Mouse (Mus musculus) forebrain, embryonic 11.5 days (tissue): ENCODE measurements around the gene Tbc1d14. TPM values are rescaled to one million over a fixed set of nuclear protein-coding genes. Genes with fewer than 3 reads are reported as not detected.

ENCODE experiments used
- ATAC-seq: fragments of 200-750 bp; cut with Nextera tagmentation; replicated peaks from 2 replicates; pipeline ENCODE4 v1.8.0; 2017; ENCODE audit warnings: moderate TSS enrichment; ENCODE audit not compliant: low FRiP score
- DNase-seq: peaks from one replicate; pipeline ENCODE4 v3.0.0-alpha.2; 2017; ENCODE audit warnings: low spot score
- H3K27ac ChIP-seq: fragments of 300-500 bp; sonication (generic); 2 replicates; pipeline ENCODE4 v1.5.1; 2014; ENCODE audit warnings: low read depth, low read length
- H3K27me3 ChIP-seq: fragments of 300-500 bp; sonication (generic); 2 replicates; pipeline ENCODE4 v1.6.1; 2014; ENCODE audit warnings: mild to moderate bottlenecking, low read length, mixed read lengths; ENCODE audit not compliant: control insufficient read depth, insufficient read depth
- H3K36me3 ChIP-seq: fragments of 300-500 bp; sonication (generic); 2 replicates; pipeline ENCODE4 v1.6.1; 2014; ENCODE audit warnings: mild to moderate bottlenecking, low read length, moderate library complexity, mixed read lengths; ENCODE audit not compliant: control insufficient read depth, insufficient read depth
- H3K4me1 ChIP-seq: fragments of 300-500 bp; sonication (generic); replicated peaks from 2 replicates; pipeline ENCODE4 v1.6.1; 2014; ENCODE audit warnings: low read length, mixed read lengths; ENCODE audit not compliant: control insufficient read depth, insufficient read depth
- H3K4me2 ChIP-seq: fragments of 300-500 bp; sonication (generic); 2 replicates; pipeline ENCODE4 v1.6.1; 2014; ENCODE audit warnings: low read depth, mild to moderate bottlenecking, low read length, moderate library complexity, mixed read lengths; ENCODE audit not compliant: severe bottlenecking
- H3K4me3 ChIP-seq: fragments of 300-500 bp; sonication (generic); 2 replicates; pipeline ENCODE4 v1.5.1; 2014; ENCODE audit warnings: low read depth, low read length
- H3K9ac ChIP-seq: fragments of 300-500 bp; sonication (generic); 2 replicates; pipeline ENCODE4 v1.6.1; 2014; ENCODE audit warnings: low read length
- H3K9me3 ChIP-seq: fragments of 300-500 bp; sonication (generic); 2 replicates; pipeline ENCODE4 v1.6.1; 2016; ENCODE audit warnings: low read length, mixed read lengths; ENCODE audit not compliant: control insufficient read depth
- WGBS: fragments of 180-500 bp; shearing (Covaris S2); extraction: QIAGEN DNeasy Blood & Tissue Kit; methylation state at CpG from one replicate; pipeline ENCODE4 v1.1.7; 2014; 5-methylcytosine and 5-hydroxymethylcytosine counted together
- polyA plus RNA-seq: library from polyadenylated mRNA; unstranded; fragments of >200 nt; fragmentation: Nextera tagmentation; extraction: Ambion mirVana; gene quantifications from 2 replicates; pipeline ENCODE4 v1.2.1, GENCODE M21; 2014

Gene Tbc1d14
- polyA plus RNA-seq, 1 experiment from 2014 or later: 50.8 TPM

- no peak overlapping the region for H3K4me3 ChIP-seq
- no peak overlapping the region for H3K27ac ChIP-seq
- H3K4me2 ChIP-seq: no peak overlapping the region
- WGBS: 69% methylated on average over 2 of the region's 2 CpGs
- H3K9me3 ChIP-seq: no peaks in the 10 kb centered on the region
- no peaks in the 10 kb centered on the region; the same call in 1 of the 2 replicates for H3K36me3 ChIP-seq
- DNase-seq: no peak
- no peak overlapping the region for H3K9ac ChIP-seq
- no peaks in the 10 kb centered on the region for H3K27me3 ChIP-seq
- peaks cover 9% of the 10 kb centered on the region for H3K4me1 ChIP-seq
- no peak for ATAC-seq
Observed at GRCm38 (mm10) chr5:36525216-36525615, 67.9 kb downstream of the Tbc1d14 start.

DNA sequence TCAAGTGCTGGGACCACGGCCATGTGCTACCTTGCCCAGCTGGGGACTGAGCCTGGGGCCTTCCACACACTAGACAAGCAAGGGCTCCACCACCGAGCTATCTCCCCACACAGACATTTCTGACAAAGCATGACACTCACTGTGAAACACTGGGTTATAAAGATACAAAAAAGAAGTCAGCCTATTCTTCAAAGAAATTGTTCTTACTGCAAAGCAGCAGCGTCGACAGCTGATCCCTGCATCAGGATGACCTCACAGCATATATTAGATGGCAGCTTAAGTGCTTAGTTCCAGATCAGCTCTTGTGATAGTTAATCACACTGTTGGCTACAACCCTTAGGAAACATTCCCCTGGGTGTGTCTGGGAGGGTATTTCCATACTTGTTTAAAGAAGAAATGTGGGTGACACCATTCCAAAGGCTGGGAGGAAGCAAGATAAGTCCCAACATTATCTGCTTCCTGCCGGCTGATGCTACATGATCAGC lies 69.8 kb downstream of the Tbc1d14 start:
- no peaks in the 10 kb centered on the region for H3K27me3 ChIP-seq
- no peak overlapping the region for H3K4me2 ChIP-seq
- no peaks in the 10 kb centered on the region; the same call in 1 of the 2 replicates for H3K36me3 ChIP-seq
- H3K9ac ChIP-seq: no peak overlapping the region
- H3K4me1 ChIP-seq: no peaks in the 10 kb centered on the region
- no peak for ATAC-seq
- 88% methylated on average over 5 of the region's 5 CpGs for WGBS
- H3K27ac ChIP-seq: no peak overlapping the region
- no peaks in the 10 kb centered on the region for H3K9me3 ChIP-seq
- no peak for DNase-seq
- H3K4me3 ChIP-seq: no peak overlapping the region

GRCm38 (mm10) chr5:36522782-36523181 lies 70.3 kb downstream of the Tbc1d14 start:
- H3K27me3 ChIP-seq: no peaks in the 10 kb centered on the region
- H3K4me1 ChIP-seq: no peaks in the 10 kb centered on the region
- no peak for DNase-seq
- no peaks in the 10 kb centered on the region for H3K9me3 ChIP-seq
- H3K27ac ChIP-seq: no peak overlapping the region
- no peak overlapping the region for H3K4me2 ChIP-seq
- no peak for ATAC-seq
- H3K4me3 ChIP-seq: no peak overlapping the region
- no peaks in the 10 kb centered on the region; the same call in 1 of the 2 replicates for H3K36me3 ChIP-seq
- H3K9ac ChIP-seq: no peak overlapping the region
- WGBS: 88% methylated on average over 2 of the region's 2 CpGs

DNA sequence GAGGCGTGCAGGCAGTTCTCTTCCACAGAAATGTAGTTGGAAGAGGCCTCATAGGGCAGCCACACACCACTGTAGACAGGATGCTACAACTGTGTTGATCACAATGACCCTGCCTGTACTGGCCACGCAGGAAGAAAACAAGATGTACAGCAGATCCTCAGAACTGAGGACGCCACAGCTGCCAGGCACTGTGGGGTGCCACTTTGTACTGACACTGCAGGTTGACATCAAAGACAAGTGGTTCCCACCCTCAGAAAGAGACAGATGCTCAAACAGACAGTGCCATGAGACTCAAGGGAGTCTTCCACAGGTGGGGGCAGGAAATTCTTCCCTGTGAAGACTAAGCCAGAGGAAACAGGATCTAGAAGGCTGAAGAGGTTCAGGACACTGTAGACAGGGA lies 73.3 kb downstream of the Tbc1d14 start:
- no peak overlapping the region for H3K27ac ChIP-seq
- H3K36me3 ChIP-seq: no peaks in the 10 kb centered on the region; the same call in 1 of the 2 replicates
- WGBS: 78% methylated on average over 3 of the region's 3 CpGs

DNA sequence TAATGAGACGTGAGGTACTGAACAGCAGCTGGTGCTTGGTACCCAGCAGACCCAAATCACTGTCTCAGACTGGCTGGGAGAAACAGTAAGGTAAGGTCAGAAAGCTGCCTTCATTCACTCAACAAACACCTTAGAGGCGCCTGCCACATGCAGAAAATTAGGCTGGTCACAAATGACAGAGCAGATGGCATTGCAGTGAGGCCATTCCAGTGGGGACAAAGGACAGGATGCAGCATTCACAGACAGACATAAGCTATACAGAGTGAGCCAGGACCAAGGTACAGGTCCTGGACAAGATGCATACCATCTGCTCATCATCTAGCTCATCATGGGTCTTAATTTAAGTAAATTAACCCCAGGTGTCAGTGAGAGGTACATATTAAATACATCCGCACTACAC lies 75.5 kb downstream of the Tbc1d14 start:
- no peak for ATAC-seq
- Histone ChIP-seq H3K27me3 (no peaks in the 10 kb centered on the region), H3K9me3 (no peaks in the 10 kb centered on the region), H3K27ac (no peak overlapping the region), H3K4me2 (no peak overlapping the region), H3K4me3 (no peak overlapping the region), H3K4me1 (no peaks in the 10 kb centered on the region), H3K9ac (no peak overlapping the region), H3K36me3 (no peaks in the 10 kb centered on the region; the same call in 1 of the 2 replicates)
- 83% methylated on average over 3 of the region's 3 CpGs for WGBS
- no peak for DNase-seq

More for the DNA sequence above, 73.3 kb downstream of the Tbc1d14 start:
- H3K4me3 ChIP-seq: no peak overlapping the region
- no peak overlapping the region for H3K4me2 ChIP-seq
- DNase-seq (no peak), ATAC-seq (no peak)
- no peaks in the 10 kb centered on the region for H3K4me1 ChIP-seq
- H3K9ac ChIP-seq: no peak overlapping the region
- no peaks in the 10 kb centered on the region for H3K27me3 ChIP-seq
- no peaks in the 10 kb centered on the region for H3K9me3 ChIP-seq

DNA sequence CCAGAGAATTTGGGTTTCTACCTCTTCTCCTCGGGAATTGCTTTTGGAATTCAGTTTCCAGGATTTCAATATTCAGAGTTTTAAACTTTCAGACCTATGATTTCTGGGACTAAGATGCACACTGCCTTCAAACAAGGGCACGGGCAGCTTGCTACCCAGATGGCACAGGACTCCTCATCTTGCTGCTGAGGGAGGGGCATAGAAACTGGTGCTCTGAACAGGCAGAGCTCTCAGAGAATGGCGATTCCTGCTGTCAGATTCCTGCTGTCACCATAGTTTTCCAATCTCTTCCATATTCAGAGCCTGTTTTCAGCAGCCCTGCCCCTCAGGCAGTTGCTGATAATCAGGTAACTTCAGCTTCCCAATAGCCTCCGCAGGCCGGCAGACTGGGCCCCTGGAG lies 77.5 kb downstream of the Tbc1d14 start:
- no peaks in the 10 kb centered on the region for H3K9me3 ChIP-seq
- no peak overlapping the region for H3K27ac ChIP-seq
- ATAC-seq: no peak
- no peak overlapping the region for H3K9ac ChIP-seq
- DNase-seq: no peak
- no peak overlapping the region for H3K4me3 ChIP-seq
- WGBS: 85% methylated on average over 5 of the region's 5 CpGs
- no peaks in the 10 kb centered on the region; the same call in 1 of the 2 replicates for H3K36me3 ChIP-seq
- no peaks in the 10 kb centered on the region for H3K27me3 ChIP-seq
- H3K4me2 ChIP-seq: no peak overlapping the region
- H3K4me1 ChIP-seq: no peaks in the 10 kb centered on the region

GRCm38 (mm10) chr5:36515126-36515525 lies 78.0 kb downstream of the Tbc1d14 start:
- no peak overlapping the region for H3K27ac ChIP-seq
- no peaks in the 10 kb centered on the region for H3K9me3 ChIP-seq
- H3K27me3 ChIP-seq: no peaks in the 10 kb centered on the region
- no peak overlapping the region for H3K9ac ChIP-seq
- H3K36me3 ChIP-seq: no peaks in the 10 kb centered on the region; the same call in 1 of the 2 replicates
- H3K4me3 ChIP-seq: no peak overlapping the region
- no peak overlapping the region for H3K4me2 ChIP-seq
- 97% methylated on average over 1 of the region's 1 CpGs for WGBS
- DNase-seq: no peak
- no peaks in the 10 kb centered on the region for H3K4me1 ChIP-seq
- no peak for ATAC-seq

DNA sequence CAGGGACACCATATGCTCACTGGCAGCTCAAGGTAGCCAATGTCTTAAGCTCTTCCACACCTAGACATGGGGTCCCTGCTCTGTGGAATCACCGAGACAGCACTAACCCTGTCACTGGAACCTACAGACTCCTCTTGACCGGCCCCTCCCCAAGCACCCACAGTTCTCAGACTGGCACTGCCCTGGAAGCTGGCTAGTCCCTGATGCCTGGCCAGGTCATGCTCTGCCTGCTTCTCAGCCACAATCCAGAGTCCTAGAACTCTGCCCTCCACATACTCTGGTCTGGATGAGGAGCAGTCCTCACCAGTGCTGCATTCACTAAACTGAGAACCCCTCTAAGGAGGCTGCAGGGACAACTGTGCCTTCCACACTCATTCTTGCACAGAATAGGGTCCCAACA lies 82.1 kb downstream of the Tbc1d14 start:
- Histone ChIP-seq H3K4me2 (no peak overlapping the region), H3K4me1 (no peaks in the 10 kb centered on the region), H3K9ac (no peak overlapping the region), H3K27ac (no peak overlapping the region), H3K4me3 (no peak overlapping the region), H3K36me3 (no peaks in the 10 kb centered on the region; the same call in 1 of the 2 replicates), H3K27me3 (no peaks in the 10 kb centered on the region), H3K9me3 (no peaks in the 10 kb centered on the region)
- 97% methylated on average over 2 of the region's 2 CpGs for WGBS
- ATAC-seq (no peak), DNase-seq (no peak)

DNA sequence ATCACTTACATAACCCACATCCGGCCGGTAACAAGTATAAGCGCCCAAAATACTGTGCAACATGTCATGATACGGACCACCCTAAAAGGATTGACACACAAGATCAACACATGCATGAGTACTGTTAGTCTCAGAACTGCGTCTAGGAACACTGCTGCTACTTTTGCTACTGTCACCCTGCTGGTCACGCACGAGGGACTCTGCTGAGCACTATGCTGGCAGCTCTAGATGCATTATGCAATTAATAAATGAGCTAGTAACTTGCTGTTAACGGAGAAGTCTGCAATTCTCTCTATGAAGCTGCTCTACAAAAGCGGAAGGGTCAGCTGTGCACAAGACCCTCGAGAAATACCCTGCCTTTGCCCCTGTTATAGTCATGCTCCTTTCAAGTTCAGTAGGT lies 84.7 kb downstream of the Tbc1d14 start:
- Histone ChIP-seq H3K4me2 (no peak overlapping the region), H3K27ac (no peak overlapping the region), H3K4me3 (no peak overlapping the region), H3K36me3 (no peaks in the 10 kb centered on the region; the same call in 1 of the 2 replicates), H3K9ac (no peak overlapping the region), H3K27me3 (no peaks in the 10 kb centered on the region), H3K4me1 (no peaks in the 10 kb centered on the region), H3K9me3 (no peaks in the 10 kb centered on the region)
- ATAC-seq: no peak
- DNase-seq: no peak
- whole genome bisulfite sequencing: 93% methylated on average over 10 of the region's 10 CpGs
